Mouse (Mus musculus) layer of hippocampus, postnatal 10 days (tissue): ENCODE measurements around the gene Atf1. TPM values are rescaled to one million over a fixed set of nuclear protein-coding genes. Genes with fewer than 3 reads are reported as not detected.
"Not testable (repeated sequence)": the region's sequence is repeated elsewhere in the genome, so short reads cannot be mapped to it uniquely, and the experiment has no call there.

Experiments used
- DNase-seq, 2 experiments: peaks; one replicate each; pipeline ENCODE4 v3.0.0; 2021; ENCODE audit warnings: low spot score in 2 of 2
- total RNA-seq, 2 experiments: library from RNA; stranded (reverse); gene quantifications; 2 replicates each; pipeline ENCODE4 v1.2.3; 2021

Atf1 gene
- total RNA-seq, 2 experiments from 2014 or later, result 15.5 to 17.2 TPM

- DNase-seq, result peak; percentile 76 to 86
Measured at GRCm38 (mm10) chr15:100304019-100304991, 76.7 kb downstream of the Atf1 start, which contains the start of gene Mettl7a1. TSS of gene Mettl7a1 (plus strand) at chr15:100304140.

- no peak for DNase-seq
Measured at GRCm38 (mm10) chr15:100306201-100306600, 78.6 kb downstream of the Atf1 start.

GRCm38 (mm10) chr15:100307438-100308096 is 79.9 kb downstream of the Atf1 start:
- not testable (repeated sequence) for DNase-seq

Other genes starting within 250 kb of the Atf1 start
- 10 to 100 TPM; 48.7 to 51.0 TPM for gene Dip2b, start 189.2 kb upstream of the Atf1 start, total RNA-seq
- gene Tmprss12, start 53.0 kb downstream of the Atf1 start, total RNA-seq, result not detected
- 10 to 100 TPM; 13.8 to 16.1 TPM for gene Mettl7a1, start 76.3 kb downstream of the Atf1 start, total RNA-seq
- gene Mettl7a3, start 107.1 kb downstream of the Atf1 start, total RNA-seq, result not detected
- not detected for gene Methig1, start 125.3 kb downstream of the Atf1 start, total RNA-seq
- under 1 TPM in 1 of 2 experiments, not detected in 1; 0.39 TPM for gene Mettl7a2, start 125.4 kb downstream of the Atf1 start, total RNA-seq
- not detected for gene Higd1c, start 136.7 kb downstream of the Atf1 start, total RNA-seq
- under 1 TPM; 0.14 to 0.16 TPM for gene Gm5475, start 194.3 kb downstream of the Atf1 start, total RNA-seq
- 10 to 100 TPM; 55.5 to 61.9 TPM for gene Slc11a2, start 197.3 kb downstream of the Atf1 start, total RNA-seq
- 10 to 100 TPM; 67.8 to 79.1 TPM for gene Letmd1, start 241.2 kb downstream of the Atf1 start, total RNA-seq